Mouse (Mus musculus) CH12.LX (cell line): Measurements from ENCODE around the gene Cd209e. TPM values are rescaled to one million over a fixed set of nuclear protein-coding genes. Genes with fewer than 3 reads are reported as not detected.

ENCODE experiments used
- DNase-seq: peaks from one replicate; pipeline ENCODE4 v3.0.0-alpha.2; 2013; ENCODE audit errors: extremely low read depth
- H3K27ac ChIP-seq: 2 replicates; pipeline ENCODE4 v1.5.1; 2012; ENCODE audit warnings: low read depth, mild to moderate bottlenecking, control low read depth, moderate library complexity; ENCODE audit not compliant: insufficient read depth
- H3K27me3 ChIP-seq: replicated peaks from 2 replicates; pipeline ENCODE3; 2012; ENCODE audit warnings: inconsistent platforms
- H3K36me3 ChIP-seq, 2 experiments: replicated peaks in 1 of 2; 2 replicates each; pipeline versions ENCODE3 to v1.6.1; 2012; ENCODE audit warnings: inconsistent platforms in 1 of 2, low read length in 1 of 2, mild to moderate bottlenecking in 1 of 2, mixed read lengths in 1 of 2, moderate library complexity in 1 of 2; ENCODE audit not compliant: control insufficient read depth in 1 of 2, insufficient read depth in 1 of 2
- H3K4me1 ChIP-seq, 2 experiments: 2 replicates each; pipeline ENCODE4 v1.6.1; 2012; ENCODE audit warnings: inconsistent platforms in 1 of 2, moderate library complexity in 1 of 2; ENCODE audit not compliant: insufficient read depth in 2 of 2, control insufficient read depth in 1 of 2
- H3K4me2 ChIP-seq: 2 replicates; pipeline ENCODE4 v1.6.1; 2012; ENCODE audit warnings: low read depth, mild to moderate bottlenecking, control low read depth; ENCODE audit not compliant: poor library complexity, insufficient read depth, severe bottlenecking
- H3K4me3 ChIP-seq, 3 experiments: fragments of 150-350 bp in 1 of 3; sonication (generic) in 1 of 3; replicated peaks in 1 of 3; 2 replicates each; pipeline versions ENCODE3 to v1.5.1; 2011 to 2012; ENCODE audit warnings: low read depth in 2 of 3, low read length in 2 of 3, mild to moderate bottlenecking in 2 of 3, moderate library complexity in 2 of 3, control low read depth in 1 of 3, improper control_type of control experiment in 1 of 3, inconsistent platforms in 1 of 3, mixed read lengths in 1 of 3; ENCODE audit not compliant: poor library complexity in 1 of 3
- H3K79me2 ChIP-seq: replicated peaks from 2 replicates; pipeline ENCODE4 v1.6.1; 2012; ENCODE audit warnings: mild to moderate bottlenecking, moderate library complexity; ENCODE audit not compliant: control insufficient read depth, poor library complexity, insufficient read depth, severe bottlenecking; ENCODE audit errors: extremely low read depth
- H3K9ac ChIP-seq: 2 replicates; pipeline ENCODE4 v1.6.1; 2012; ENCODE audit warnings: low read depth, mild to moderate bottlenecking, control low read depth, moderate library complexity; ENCODE audit not compliant: insufficient read depth
- H3K9me3 ChIP-seq: replicated peaks from 2 replicates; pipeline ENCODE3; 2012; ENCODE audit warnings: low read length, inconsistent platforms, mixed read lengths
- BHLHE40 ChIP-seq: IDR thresholded peaks from 2 replicates; pipeline ENCODE4 v1.6.1; 2011; ENCODE audit warnings: mild to moderate bottlenecking, low read depth, low read length, improper control_type of control experiment
- CHD2 ChIP-seq: IDR thresholded peaks from 2 replicates; pipeline ENCODE4 v1.6.1; 2011; ENCODE audit warnings: low read length, improper control_type of control experiment
- CTCF ChIP-seq, 2 experiments: IDR thresholded peaks in 1 of 2; conservative IDR thresholded peaks in 1 of 2; 2 replicates each; pipeline ENCODE4 v1.5.1; 2011 to 2012; ENCODE audit warnings: low read depth in 2 of 2, low read length in 2 of 2, improper control_type of control experiment in 1 of 2, inconsistent platforms in 1 of 2, mild to moderate bottlenecking in 1 of 2, moderate library complexity in 1 of 2
- HCFC1 ChIP-seq: IDR thresholded peaks from 2 replicates; pipeline ENCODE4 v1.6.1; 2012; ENCODE audit warnings: low read depth, mild to moderate bottlenecking, inconsistent platforms, low read length, improper control_type of control experiment
- IRF4 ChIP-seq: IDR thresholded peaks from 2 replicates; pipeline ENCODE4 v1.6.1; 2014; ENCODE audit warnings: low read depth, mild to moderate bottlenecking, inconsistent platforms, low read length, improper control_type of control experiment
- MAX ChIP-seq: IDR thresholded peaks from 2 replicates; pipeline ENCODE4 v1.6.1; 2011; ENCODE audit warnings: low read length, improper control_type of control experiment
- MAZ ChIP-seq: IDR thresholded peaks from 2 replicates; pipeline ENCODE4 v1.6.1; 2012; ENCODE audit warnings: low read depth, mild to moderate bottlenecking, inconsistent platforms, low read length, improper control_type of control experiment, moderate library complexity
- MXI1 ChIP-seq: IDR thresholded peaks from 2 replicates; pipeline ENCODE4 v1.6.1; 2011; ENCODE audit warnings: mild to moderate bottlenecking, low read depth, low read length, improper control_type of control experiment
- NELFE ChIP-seq: IDR thresholded peaks from 2 replicates; pipeline ENCODE4 v1.6.1; 2011; ENCODE audit warnings: low read depth, low read length, improper control_type of control experiment
- RAD21 ChIP-seq: IDR thresholded peaks from 2 replicates; pipeline ENCODE4 v1.6.1; 2011; ENCODE audit warnings: low read depth, mild to moderate bottlenecking, low read length, improper control_type of control experiment, moderate library complexity
- SIN3A ChIP-seq: IDR thresholded peaks from 2 replicates; pipeline ENCODE4 v1.6.1; 2012; ENCODE audit warnings: low read length, improper control_type of control experiment, inconsistent platforms
- USF1 ChIP-seq: IDR thresholded peaks from 2 replicates; pipeline ENCODE4 v1.6.1; 2014; ENCODE audit warnings: low read depth, mild to moderate bottlenecking, inconsistent platforms, low read length, improper control_type of control experiment
- ZNF384 ChIP-seq: IDR thresholded peaks from 2 replicates; pipeline ENCODE4 v1.6.1; 2012; ENCODE audit warnings: low read depth, low read length, improper control_type of control experiment, inconsistent platforms
- dilution Hi-C: fragments of 300-500 bp; cut with MboI; formaldehyde crosslinking; loops from 2 replicates; pipeline ENCODE4 v1.14.3; 2020; ENCODE audit warnings: low sequenced_read_pairs; ENCODE audit not compliant: extremely low pct_unique_long_range_greater_than_20kb, extremely low pct_ligation_motif_present
- in situ Hi-C: fragments of 300-500 bp; cut with MboI; formaldehyde crosslinking; loops from 3 replicates; pipeline ENCODE4 v1.14.3; 2019; ENCODE audit warnings: low sequenced_read_pairs, low pct_ligation_motif_present, low pct_unique_long_range_greater_than_20kb, mixed read lengths
- polyA plus RNA-seq: library from polyadenylated mRNA; unstranded; fragments of >175 nt; gene quantifications from 2 replicates; pipeline ENCODE4 v1.2.1, GENCODE M21; 2012; ENCODE audit warnings: low read depth; ENCODE audit not compliant: insufficient read length
- total RNA-seq, 2 experiments: library from RNA; depleted of rRNA; stranded (reverse); fragments of 300-350 nt in 1 of 2; fragments of >200 nt in 1 of 2; gene quantifications; 2 replicates each; pipeline ENCODE4 v1.2.3; 2012 to 2014

The Cd209e gene
- total and polyA plus RNA-seq, 3 experiments = not detected

- TF ChIP-seq IRF4 (no peak), USF1 (no peak), ZNF384 (no peak), MAX (no peak), CTCF (conservative IDR thresholded peaks at IDR 0.05 in 1 of 2, IDR thresholded peaks at IDR 0.05 in 1 of 2; ENCODE audit: low read depth in 2 of 2, low read length in 2 of 2) (no peak), HCFC1 (no peak), CHD2 (no peak), MAZ (no peak), MXI1 (no peak), SIN3A (no peak), NELFE (no peak), BHLHE40 (no peak), RAD21 (no peak)
- Histone ChIP-seq H3K27ac (no peak overlapping the region), H3K4me2 (no peak overlapping the region), H3K9me3 (peaks cover 6% of the 10 kb centered on the region), H3K4me1 (no peaks in the 10 kb centered on the region), H3K9ac (no peak overlapping the region), H3K36me3 (no peaks in the 10 kb centered on the region), H3K4me3 (no peak overlapping the region), H3K27me3 (peaks cover 10% of the 10 kb centered on the region), H3K79me2 (no peaks in the 10 kb centered on the region)
- no peak for DNase-seq
- dilution Hi-C loops (no loop called here), in situ Hi-C loops (no loop called here)
These were observed 51.0 kb downstream of the Cd209e start for GRCm38 (mm10) chr8:3803091-3803490.

Other genes with a start within 250 kb of the Cd209e start
- gene Xab2, start 233.0 kb downstream of the Cd209e start, total RNA-seq (2012; rRNA removed) = 60.7 and 62.7 TPM in 2 replicates
- 46.1 and 49.9 TPM in 2 replicates for gene Xab2, start 233.0 kb downstream of the Cd209e start, total RNA-seq (2014; rRNA removed)
- 57.1 and 62.0 TPM in 2 replicates for gene Xab2, start 233.0 kb downstream of the Cd209e start, polyA plus RNA-seq
- 70.2 and 85.3 TPM in 2 replicates for gene Pet100, start 232.8 kb downstream of the Cd209e start, total RNA-seq (2012; rRNA removed)
- 38.8 and 39.0 TPM in 2 replicates for gene Pet100, start 232.8 kb downstream of the Cd209e start, total RNA-seq (2014; rRNA removed)
- gene Pet100, start 232.8 kb downstream of the Cd209e start, polyA plus RNA-seq = 62.7 and 86.0 TPM in 2 replicates
- gene Pcp2, start 228.8 kb downstream of the Cd209e start, total RNA-seq (2012; rRNA removed) = 0.29 and 0.38 TPM in 2 replicates
- gene Pcp2, start 228.8 kb downstream of the Cd209e start, total RNA-seq (2014; rRNA removed) = not detected in 2 replicates
- gene Pcp2, start 228.8 kb downstream of the Cd209e start, polyA plus RNA-seq = 0.56 TPM in 1 of 2 replicates, not detected in the other
- 92.1 and 123 TPM in 2 replicates for gene Stxbp2, start 223.4 kb downstream of the Cd209e start, total RNA-seq (2012; rRNA removed)
- 53.9 and 60.9 TPM in 2 replicates for gene Stxbp2, start 223.4 kb downstream of the Cd209e start, total RNA-seq (2014; rRNA removed)
- 136 and 149 TPM in 2 replicates for gene Stxbp2, start 223.4 kb downstream of the Cd209e start, polyA plus RNA-seq
- not detected in 2 replicates for gene Retn, start 198.5 kb downstream of the Cd209e start, total RNA-seq (2012; rRNA removed)
- not detected in 2 replicates for gene Retn, start 198.5 kb downstream of the Cd209e start, total RNA-seq (2014; rRNA removed)
- 0.27 TPM in 1 of 2 replicates, not detected in the other for gene Retn, start 198.5 kb downstream of the Cd209e start, polyA plus RNA-seq
- 0.17 TPM in 1 of 2 replicates, not detected in the other for gene Mcemp1, start 188.6 kb downstream of the Cd209e start, total RNA-seq (2012; rRNA removed)
- gene Mcemp1, start 188.6 kb downstream of the Cd209e start, total RNA-seq (2014; rRNA removed) = 0.39 and 0.66 TPM in 2 replicates
- 0.36 and 0.55 TPM in 2 replicates for gene Mcemp1, start 188.6 kb downstream of the Cd209e start, polyA plus RNA-seq
- not detected in 2 replicates for gene Fcor, start 181.9 kb downstream of the Cd209e start, total RNA-seq (2012; rRNA removed)
- gene Fcor, start 181.9 kb downstream of the Cd209e start, total RNA-seq (2014; rRNA removed) = not detected in 2 replicates
- 0.63 and 0.67 TPM in 2 replicates for gene Fcor, start 181.9 kb downstream of the Cd209e start, polyA plus RNA-seq
- 21.5 and 22.2 TPM in 2 replicates for gene Trappc5, start 178.0 kb downstream of the Cd209e start, total RNA-seq (2012; rRNA removed)
- gene Trappc5, start 178.0 kb downstream of the Cd209e start, total RNA-seq (2014; rRNA removed) = 26.8 and 27.4 TPM in 2 replicates
- gene Trappc5, start 178.0 kb downstream of the Cd209e start, polyA plus RNA-seq = 22.4 and 24.4 TPM in 2 replicates
- gene Fcer2a, start 160.1 kb downstream of the Cd209e start, total RNA-seq (2012; rRNA removed) = 0.71 and 1.5 TPM in 2 replicates
- 2.9 and 3.7 TPM in 2 replicates for gene Fcer2a, start 160.1 kb downstream of the Cd209e start, total RNA-seq (2014; rRNA removed)
- 13.7 and 15.6 TPM in 2 replicates for gene Fcer2a, start 160.1 kb downstream of the Cd209e start, polyA plus RNA-seq
- gene Clec4g, start 133.7 kb downstream of the Cd209e start, total RNA-seq (2012; rRNA removed) = not detected in 2 replicates
- gene Clec4g, start 133.7 kb downstream of the Cd209e start, total RNA-seq (2014; rRNA removed) = not detected in 2 replicates
- not detected in 2 replicates for gene Clec4g, start 133.7 kb downstream of the Cd209e start, polyA plus RNA-seq
- gene Cd209a, start 105.3 kb downstream of the Cd209e start, total RNA-seq (2012; rRNA removed) = not detected in 2 replicates
- gene Cd209a, start 105.3 kb downstream of the Cd209e start, total RNA-seq (2014; rRNA removed) = not detected in 2 replicates
- gene Cd209a, start 105.3 kb downstream of the Cd209e start, polyA plus RNA-seq = not detected in 2 replicates
- 0.25 TPM in 1 of 2 replicates, not detected in the other for gene Cd209d, start 24.2 kb upstream of the Cd209e start, total RNA-seq (2012; rRNA removed)
- not detected in 2 replicates for gene Cd209d, start 24.2 kb upstream of the Cd209e start, total RNA-seq (2014; rRNA removed)
- not detected in 2 replicates for gene Cd209d, start 24.2 kb upstream of the Cd209e start, polyA plus RNA-seq
- gene Cd209b, start 72.5 kb upstream of the Cd209e start, total RNA-seq (2012; rRNA removed) = not detected in 2 replicates
- not detected in 2 replicates for gene Cd209b, start 72.5 kb upstream of the Cd209e start, total RNA-seq (2014; rRNA removed)
- not detected in 2 replicates for gene Cd209b, start 72.5 kb upstream of the Cd209e start, polyA plus RNA-seq
- 0.13 TPM in 1 of 2 replicates, not detected in the other for gene Cd209c, start 100.4 kb upstream of the Cd209e start, total RNA-seq (2012; rRNA removed)
- not detected in 2 replicates for gene Cd209c, start 100.4 kb upstream of the Cd209e start, total RNA-seq (2014; rRNA removed)
- gene Cd209c, start 100.4 kb upstream of the Cd209e start, polyA plus RNA-seq = 0.29 and 0.59 TPM in 2 replicates